Mouse (Mus musculus) megakaryocyte, embryonic 14.5 days (primary cell): ENCODE data around the gene Myo1e.

ENCODE experiments used
- FLI1 ChIP-seq: IDR thresholded peaks from 2 replicates; pipeline ENCODE4 v1.6.1; 2012; ENCODE audit warnings: low read length, inconsistent platforms, mixed read lengths
- GATA1 ChIP-seq: IDR thresholded peaks from 3 replicates; pipeline ENCODE4 v1.6.1; 2012; ENCODE audit warnings: mixed read lengths, low read length, inconsistent platforms, borderline replicate concordance

DNA sequence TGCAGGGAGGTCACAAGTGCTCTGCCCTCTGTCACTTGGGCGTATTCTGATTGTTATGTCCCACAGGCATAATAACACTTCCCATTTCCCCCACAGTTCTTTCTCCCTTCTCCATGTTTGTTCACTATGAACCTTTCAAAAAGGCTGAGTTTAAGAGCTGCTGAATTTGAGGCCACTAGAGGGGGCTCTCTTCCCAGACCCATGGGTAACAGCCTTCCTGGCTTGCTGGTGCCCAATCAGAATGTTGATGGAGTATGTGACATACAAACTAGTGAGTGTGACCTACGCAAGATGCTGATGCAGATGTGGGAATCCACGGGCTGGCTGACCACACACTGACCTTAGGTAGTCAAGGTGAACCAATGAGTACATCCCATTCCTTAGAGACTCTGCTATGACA is 201.6 kb downstream of the Myo1e start:
- no peak for TF ChIP-seq FLI1
- TF ChIP-seq GATA1: no peak
